Mouse (Mus musculus): ENCODE measurements at regions not wholly inside any gene's neighbourhood (a gene's known extent, or its start where the extent isn't known, plus 50 kb on each side); places are given as distances from the start of the nearest gene placed in this dataset.

GRCm38 (mm10) chr5:50626648-50627047, 567.8 kb upstream of the Adgra3 start:
- peak; percentile 4 to 8 for DNase-seq (ENCODE audit: low spot score in 2 of 2)
- intact Hi-C loops (cut with DNase I): no loop called here

DNA sequence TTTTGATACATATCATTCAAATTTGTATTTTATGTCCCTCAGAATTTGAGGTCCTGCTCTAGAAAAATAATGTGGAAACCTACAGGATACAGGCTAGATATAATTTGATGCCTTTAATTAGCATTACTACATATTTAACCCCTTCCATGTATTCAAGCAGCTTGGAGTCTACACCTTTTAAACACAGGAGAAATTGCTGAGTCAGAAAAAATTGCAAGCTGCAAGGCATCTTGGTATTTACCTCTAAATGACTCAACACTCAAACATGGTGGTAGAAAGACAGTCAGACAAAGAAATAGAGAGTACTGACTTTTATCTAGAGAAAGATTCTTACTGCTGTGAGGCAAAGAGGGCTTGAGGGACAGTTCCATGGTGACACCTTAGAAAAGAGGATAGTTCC, 565.4 kb upstream of the Adgra3 start:
- intact Hi-C loops (cut with DNase I): no loop called here
- DNase-seq (ENCODE audit: low spot score in 2 of 2): no peak

All from left cerebral cortex, postnatal 36 days (tissue).